Mouse (Mus musculus) ovary, adult 2 months (tissue): ENCODE results near the gene Thsd7a. TPM values are rescaled to one million over a fixed set of nuclear protein-coding genes. Genes with fewer than 3 reads are reported as not detected.

Experiments
- polyA plus RNA-seq: library from polyadenylated mRNA; depleted of rRNA; stranded (reverse); fragments of >200 nt; gene quantifications from 2 replicates; pipeline ENCODE4 v1.2.3, GENCODE M21; 2012; rRNA removed

The Thsd7a gene
- polyA plus RNA-seq = 2.0 and 3.4 TPM in 2 replicates

DNA sequence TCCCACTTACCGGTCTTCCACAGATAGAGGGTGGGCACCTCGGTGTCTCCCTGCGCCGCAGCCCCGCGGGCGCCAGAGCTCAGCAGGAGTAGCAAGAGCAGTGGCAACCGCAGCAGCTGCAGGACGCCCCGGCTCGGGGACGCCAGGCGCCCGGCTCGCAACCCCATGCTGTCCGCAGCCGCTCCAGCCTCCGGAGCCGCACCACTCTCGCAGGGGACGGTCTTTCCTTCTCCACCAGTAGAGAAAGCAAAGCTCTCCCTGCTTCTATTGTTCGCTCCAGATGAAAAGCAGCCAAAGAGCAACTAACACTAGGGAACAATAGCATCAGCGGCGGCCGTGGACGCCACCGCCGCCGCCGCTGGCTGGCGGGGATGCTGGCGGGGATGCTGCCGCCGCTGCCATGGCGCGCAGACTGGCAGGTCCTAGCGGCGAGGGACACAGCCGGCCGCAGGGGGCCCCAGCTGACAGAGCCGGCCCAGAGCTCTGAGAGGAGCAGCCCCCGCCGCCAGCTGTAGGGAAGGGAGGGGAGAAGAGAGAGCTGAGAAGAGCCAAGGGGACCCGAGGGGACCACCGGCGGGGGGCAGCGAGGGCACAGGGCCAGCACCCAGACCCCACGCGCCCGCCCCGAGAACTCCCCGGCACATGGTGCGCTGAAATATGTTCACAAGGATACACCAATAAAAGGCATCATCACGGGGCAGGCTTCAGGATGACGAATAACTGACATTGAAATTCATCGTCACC is at the start of gene Thsd7a:
Gene Thsd7a (minus strand): TSS at position 624 of the 744 bp plus-strand sequence.

